Mouse (Mus musculus): Measurements from ENCODE around the gene Prkce.

DNA sequence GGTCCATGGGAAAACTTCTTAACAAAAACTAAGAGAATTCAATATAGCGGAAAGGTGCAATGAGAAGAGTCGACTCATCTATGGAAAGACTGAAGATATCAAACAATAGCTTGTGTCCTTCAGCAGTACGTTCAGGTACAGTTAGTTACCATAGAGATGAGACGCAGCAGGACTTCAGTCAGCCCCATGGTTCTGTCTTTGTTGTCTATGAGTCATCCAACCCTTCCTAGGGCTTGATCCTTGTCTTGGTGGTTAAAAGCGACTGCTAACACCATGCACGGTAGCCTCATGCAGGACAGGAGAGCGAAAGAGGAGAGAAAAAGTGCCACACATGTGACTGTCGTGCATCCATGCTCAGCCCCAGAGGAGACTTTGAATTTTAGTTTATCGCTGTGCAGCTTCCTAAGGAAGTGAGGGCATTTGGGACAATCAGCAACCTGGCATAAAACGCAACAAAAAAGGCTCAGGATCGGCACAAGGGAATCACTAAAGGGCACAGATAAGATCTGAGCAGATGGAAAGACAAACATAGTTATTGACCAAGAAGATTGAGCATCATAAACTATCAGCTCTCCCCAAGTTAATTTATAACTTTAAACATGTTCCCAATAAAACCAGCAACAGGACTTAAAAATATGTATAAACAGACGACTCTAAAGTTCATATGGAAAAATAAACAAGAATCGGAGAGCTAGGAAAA is 448.2 kb downstream of the Prkce start:
- TF ChIP-seq CTCF (IDR thresholded peaks at IDR 0.05; ENCODE audit: insufficient read depth, low read depth, low read length) (no peak), POLR2A (IDR thresholded peaks at IDR 0.05; ENCODE audit: insufficient read depth, low read depth, low read length) (no peak)
